Mouse (Mus musculus) lung, postnatal 0 days (tissue): ENCODE measurements at regions not wholly inside any gene's neighbourhood (a gene's known extent, or its start where the extent isn't known, plus 50 kb on each side); places are given as distances from the start of the nearest gene placed in this dataset.

Experiments
- ATAC-seq: fragments of 200-750 bp; cut with Nextera tagmentation; 2 replicates; pipeline ENCODE4 v1.8.0; 2017; ENCODE audit warnings: moderate library complexity
- DNase-seq: peaks from one replicate; pipeline ENCODE4 v3.0.0-alpha.2; 2016; ENCODE audit warnings: low spot score
- H3K27ac ChIP-seq: fragments of 300-500 bp; sonication (generic); 2 replicates; pipeline ENCODE4 v1.5.1; 2014; ENCODE audit warnings: antibody characterized with exemption, mild to moderate bottlenecking, low read length, mixed read lengths
- H3K27me3 ChIP-seq: fragments of 300-500 bp; sonication (generic); replicated peaks from 2 replicates; pipeline ENCODE4 v1.6.1; 2014; ENCODE audit warnings: low read length, mixed read lengths; ENCODE audit not compliant: insufficient read depth
- H3K36me3 ChIP-seq: fragments of 300-500 bp; sonication (generic); 2 replicates; pipeline ENCODE4 v1.6.1; 2014; ENCODE audit warnings: low read length, mixed read lengths; ENCODE audit not compliant: insufficient read depth
- H3K4me1 ChIP-seq: fragments of 300-500 bp; sonication (generic); 2 replicates; pipeline ENCODE4 v1.6.1; 2014; ENCODE audit warnings: antibody characterized with exemption, low read depth, low read length, mixed read lengths; ENCODE audit not compliant: insufficient read depth
- H3K4me2 ChIP-seq: fragments of 300-500 bp; sonication (generic); replicated peaks from 2 replicates; pipeline ENCODE4 v1.6.1; 2014; ENCODE audit warnings: low read depth, mild to moderate bottlenecking, low read length, moderate library complexity, mixed read lengths
- H3K4me3 ChIP-seq: fragments of 300-500 bp; sonication (generic); 2 replicates; pipeline ENCODE4 v1.5.1; 2014; ENCODE audit warnings: low read depth, low read length
- H3K9ac ChIP-seq: fragments of 300-500 bp; sonication (generic); replicated peaks from 2 replicates; pipeline ENCODE4 v1.6.1; 2014; ENCODE audit warnings: low read depth, mild to moderate bottlenecking
- H3K9me3 ChIP-seq: fragments of 300-500 bp; sonication (generic); 2 replicates; pipeline ENCODE4 v1.6.1; 2016; ENCODE audit warnings: low read length, mixed read lengths
- CTCF ChIP-seq: IDR thresholded peaks from 2 replicates; pipeline ENCODE4 v1.5.1; 2016; ENCODE audit warnings: antibody characterized with exemption, mild to moderate bottlenecking
- EP300 ChIP-seq: IDR thresholded peaks from 2 replicates; pipeline ENCODE4 v1.6.1; 2016; ENCODE audit warnings: antibody characterized with exemption, mild to moderate bottlenecking, control low read depth
- WGBS: fragments of 180-500 bp; shearing (Covaris S2); extraction: QIAGEN DNeasy Blood & Tissue Kit; methylation state at CpG from one replicate; pipeline ENCODE4 v1.1.7; 2014; 5-methylcytosine and 5-hydroxymethylcytosine counted together

DNA sequence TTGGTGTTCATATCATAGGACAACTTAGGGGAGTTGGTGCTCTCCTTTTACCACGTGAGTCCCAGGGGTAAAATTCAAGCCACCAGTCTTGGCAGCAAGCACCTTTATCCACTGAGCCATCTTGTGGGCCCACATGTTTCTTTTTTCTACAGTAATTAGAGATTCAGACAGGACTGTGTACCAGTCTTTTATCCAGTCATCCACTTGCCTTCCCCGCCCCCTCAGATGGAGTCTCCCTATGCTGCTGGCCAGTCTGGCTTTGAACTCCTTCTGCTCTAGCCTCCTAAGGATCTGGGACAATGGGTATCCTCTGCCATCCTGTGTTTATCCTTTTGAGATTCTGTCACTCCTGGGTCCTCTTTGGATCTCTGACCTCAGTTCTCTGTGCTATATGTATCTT lies 51.1 kb upstream of the Nek6 start:
- TF ChIP-seq EP300, result no peak
- no peak for TF ChIP-seq CTCF
- Histone ChIP-seq H3K27me3 (no peaks in the 10 kb centered on the region), H3K4me3 (no peak overlapping the region), H3K9ac (no peak overlapping the region), H3K27ac (no peak overlapping the region), H3K9me3 (no peaks in the 10 kb centered on the region), H3K4me2 (no peak overlapping the region), H3K4me1 (no peaks in the 10 kb centered on the region; the same call in 1 of the 2 replicates), H3K36me3 (no peaks in the 10 kb centered on the region)
- 62% methylated on average over 2 of the region's 2 CpGs for WGBS
- ATAC-seq (no peak), DNase-seq (no peak)

DNA sequence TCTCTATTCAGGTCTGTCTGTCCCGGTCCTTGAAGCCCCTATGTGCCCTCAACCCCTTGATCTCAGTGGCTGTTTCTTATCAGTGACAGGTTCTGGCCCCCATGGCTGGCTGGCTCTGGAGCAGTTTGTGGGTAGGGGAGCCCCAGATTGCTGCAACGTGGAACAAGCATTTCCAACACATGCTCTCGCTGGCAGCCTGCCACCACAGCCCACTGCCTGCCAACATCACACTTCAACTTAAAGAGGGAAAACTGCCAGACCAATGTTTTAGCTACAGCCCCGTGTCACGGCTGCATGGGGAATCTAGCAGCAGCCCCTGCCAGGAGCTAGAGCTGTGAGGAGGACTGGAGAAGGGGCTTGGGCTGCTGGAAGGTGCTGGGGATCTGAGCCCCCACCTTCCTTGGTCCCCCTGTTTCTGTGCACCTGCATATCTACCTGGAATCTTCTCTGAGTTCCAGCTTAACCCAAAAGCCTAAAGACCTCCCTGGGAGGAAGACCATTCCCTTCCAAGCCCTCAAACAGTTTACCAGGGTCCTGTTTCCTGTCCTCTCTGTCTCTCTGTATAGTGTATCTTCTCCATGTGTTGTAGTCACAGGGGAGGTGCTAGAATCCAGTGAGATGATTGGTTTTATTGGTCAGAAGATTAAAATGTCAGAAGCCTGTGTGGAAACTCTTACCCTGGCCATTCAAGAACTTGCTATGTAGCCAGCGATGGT lies 50.5 kb upstream of the Nek6 start:
- H3K4me3 ChIP-seq, result no peak overlapping the region
- H3K27me3 ChIP-seq, result no peaks in the 10 kb centered on the region
- no peak overlapping the region for H3K4me2 ChIP-seq
- no peak overlapping the region for H3K27ac ChIP-seq
- no peak for TF ChIP-seq EP300
- TF ChIP-seq CTCF, result no peak
- DNase-seq (peak; percentile 82), ATAC-seq (peak; percentile 74)
- H3K4me1 ChIP-seq, result no peaks in the 10 kb centered on the region; the same call in 1 of the 2 replicates
- 21% methylated on average over 6 of the region's 6 CpGs for WGBS
- H3K9me3 ChIP-seq, result no peaks in the 10 kb centered on the region
- H3K36me3 ChIP-seq, result no peaks in the 10 kb centered on the region
- no peak overlapping the region for H3K9ac ChIP-seq
